Mouse (Mus musculus) G1E (cell line): ENCODE data around the gene Zfp318.

ENCODE experiments used
- CTCF ChIP-seq: IDR thresholded peaks from 2 replicates; pipeline ENCODE4 v1.5.1; 2012; ENCODE audit warnings: low read depth, low read length, inconsistent platforms, mixed read lengths
- GATA1 ChIP-seq: IDR thresholded peaks from 2 replicates; pipeline ENCODE4 v1.6.1; 2012; ENCODE audit warnings: borderline replicate concordance, low read length, inconsistent platforms, mixed read lengths

DNA sequence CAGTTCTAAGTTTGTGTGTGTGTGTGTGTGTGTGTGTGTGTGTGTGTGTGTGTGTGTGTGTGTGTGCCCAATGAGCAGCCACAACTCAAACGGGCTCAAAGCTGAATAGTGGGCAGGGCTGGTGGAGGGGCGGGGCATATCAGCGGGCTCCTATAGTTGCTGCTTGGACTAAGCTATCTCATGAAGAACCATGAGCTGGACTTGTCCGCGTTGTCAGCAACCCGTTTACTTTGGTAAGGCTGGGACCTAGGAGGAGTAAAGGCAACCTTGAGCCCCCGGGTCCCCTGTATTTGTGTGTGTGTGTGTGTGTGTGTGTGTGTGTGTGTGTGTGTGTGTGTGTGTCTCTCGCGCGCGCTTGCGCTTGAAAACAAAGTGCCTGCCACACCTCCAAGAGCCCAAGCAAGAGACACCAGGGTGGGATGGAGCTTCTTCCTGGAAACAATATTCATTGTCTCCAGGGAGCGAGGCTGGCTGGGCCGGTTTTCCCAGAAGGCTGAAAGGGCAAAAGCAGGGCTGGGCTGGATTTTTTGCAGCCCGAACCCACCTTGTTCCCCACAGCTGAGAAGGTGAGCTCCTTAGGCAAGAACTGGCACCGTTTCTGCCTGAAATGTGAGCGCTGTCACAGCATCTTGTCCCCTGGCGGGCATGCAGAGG, 45.4 kb downstream of the Zfp318 start, which contains the start of gene Crip3:
- TF ChIP-seq CTCF (no peak), GATA1 (no peak)
